Mouse (Mus musculus) bone marrow macrophage, adult 2 months (primary cell): ENCODE results near the gene Map10.

Experiments
- CTCF ChIP-seq: IDR thresholded peaks from 2 replicates; pipeline ENCODE4 v1.5.1; 2012; ENCODE audit warnings: low read depth, mild to moderate bottlenecking, low read length, moderate library complexity
- POLR2A ChIP-seq: IDR thresholded peaks from 2 replicates; pipeline ENCODE4 v1.6.1; 2012; ENCODE audit warnings: mild to moderate bottlenecking, low read depth, low read length, borderline replicate concordance

DNA sequence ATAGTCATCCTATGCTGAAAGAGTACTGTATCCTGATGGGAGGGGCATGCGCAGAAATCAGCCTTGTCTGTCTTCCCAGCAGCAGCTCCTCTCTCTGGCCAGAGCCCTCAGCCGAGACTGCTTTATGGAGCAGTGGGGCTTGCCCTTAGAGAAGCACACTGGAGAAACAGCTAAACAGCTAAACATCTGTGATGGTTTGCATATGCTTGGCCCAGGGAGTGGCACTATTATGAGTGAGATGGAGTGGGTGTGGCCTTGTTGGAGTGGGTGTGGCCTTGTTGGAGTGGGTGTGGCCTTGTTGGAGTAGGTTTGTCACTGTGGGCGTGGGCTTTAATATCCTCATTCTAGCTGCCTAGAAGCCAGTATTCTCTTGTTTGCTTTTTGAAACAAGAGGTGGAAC, 23.6 kb downstream of the Map10 start:
- TF ChIP-seq CTCF (no peak), POLR2A (no peak)
